Mouse (Mus musculus) lung, embryonic 15.5 days (tissue): ENCODE results near the gene Abca1. TPM values are rescaled to one million over a fixed set of nuclear protein-coding genes. Genes with fewer than 3 reads are reported as not detected.

Experiments used
- ATAC-seq: fragments of 200-750 bp; cut with Nextera tagmentation; 2 replicates; pipeline ENCODE4 v1.8.0; 2017; ENCODE audit warnings: moderate number of reproducible peaks, borderline replicate concordance; ENCODE audit not compliant: low FRiP score, low TSS enrichment; ENCODE audit errors: extremely low read depth
- H3K27ac ChIP-seq: fragments of 300-500 bp; sonication (generic); 2 replicates; pipeline ENCODE4 v1.5.1; 2015; ENCODE audit warnings: moderate library complexity, mild to moderate bottlenecking, inconsistent platforms
- H3K27me3 ChIP-seq: fragments of 300-500 bp; sonication (generic); 2 replicates; pipeline ENCODE4 v1.6.1; 2015; ENCODE audit warnings: inconsistent platforms
- H3K36me3 ChIP-seq: fragments of 300-500 bp; sonication (generic); 2 replicates; pipeline ENCODE4 v1.6.1; 2015; ENCODE audit warnings: inconsistent platforms
- H3K4me1 ChIP-seq: fragments of 300-500 bp; sonication (generic); 2 replicates; pipeline ENCODE4 v1.6.1; 2015; ENCODE audit warnings: inconsistent platforms
- H3K4me2 ChIP-seq: fragments of 300-500 bp; sonication (generic); 2 replicates; pipeline ENCODE4 v1.6.1; 2015; ENCODE audit warnings: inconsistent platforms, mild to moderate bottlenecking, moderate library complexity
- H3K4me3 ChIP-seq: fragments of 300-500 bp; sonication (generic); 2 replicates; pipeline ENCODE4 v1.5.1; 2015; ENCODE audit warnings: mild to moderate bottlenecking, inconsistent platforms
- H3K9ac ChIP-seq: fragments of 300-500 bp; sonication (generic); 2 replicates; pipeline ENCODE4 v1.6.1; 2015; ENCODE audit warnings: inconsistent platforms
- H3K9me3 ChIP-seq: fragments of 300-500 bp; sonication (generic); 2 replicates; pipeline ENCODE4 v1.6.1; 2016; ENCODE audit warnings: inconsistent platforms
- WGBS: fragments of 180-500 bp; shearing (Covaris S2); methylation state at CpG from one replicate; pipeline ENCODE4 v1.1.7; 2015; 5-methylcytosine and 5-hydroxymethylcytosine counted together
- polyA plus RNA-seq: library from polyadenylated mRNA; unstranded; fragments of >200 nt; fragmentation: Nextera tagmentation; extraction: Ambion mirVana; gene quantifications from 2 replicates; pipeline ENCODE4 v1.2.1, GENCODE M21; 2015

Abca1 gene
- polyA plus RNA-seq, 1 experiment from 2014 or later = 9.3 TPM

- no peak overlapping the region for H3K27ac ChIP-seq
- no peak for ATAC-seq
- H3K4me3 ChIP-seq = no peak overlapping the region
- no peaks in the 10 kb centered on the region for H3K9me3 ChIP-seq
- WGBS = 9% methylated on average over 2 of the region's 2 CpGs
- H3K9ac ChIP-seq = no peak overlapping the region
- H3K4me1 ChIP-seq = peaks cover 27% of the 10 kb centered on the region
- H3K4me2 ChIP-seq = no peak overlapping the region
- no peaks in the 10 kb centered on the region for H3K36me3 ChIP-seq
- H3K27me3 ChIP-seq = no peaks in the 10 kb centered on the region
Observed at GRCm38 (mm10) chr4:53147454-53147853, 12.2 kb downstream of the Abca1 start.

GRCm38 (mm10) chr4:53147046-53147445 lies 12.6 kb downstream of the Abca1 start:
- H3K9ac ChIP-seq = no peak overlapping the region
- ATAC-seq = no peak
- no peak overlapping the region for H3K4me3 ChIP-seq
- no peak overlapping the region for H3K4me2 ChIP-seq
- H3K27ac ChIP-seq = no peak overlapping the region
- no peaks in the 10 kb centered on the region for H3K27me3 ChIP-seq
- H3K4me1 ChIP-seq = peaks cover 24% of the 10 kb centered on the region
- WGBS = 47% methylated on average over 4 of the region's 4 CpGs
- no peaks in the 10 kb centered on the region for H3K9me3 ChIP-seq
- H3K36me3 ChIP-seq = no peaks in the 10 kb centered on the region

GRCm38 (mm10) chr4:53146227-53146949 lies 13.3 kb downstream of the Abca1 start:
- Histone ChIP-seq H3K27me3 (no peaks in the 10 kb centered on the region), H3K4me1 (peaks cover 19% of the 10 kb centered on the region), H3K4me2 (no peak overlapping the region), H3K9ac (no peak overlapping the region), H3K36me3 (no peaks in the 10 kb centered on the region), H3K9me3 (no peaks in the 10 kb centered on the region), H3K4me3 (no peak overlapping the region), H3K27ac (no peak overlapping the region)
- 78% methylated on average over 12 of the region's 12 CpGs for WGBS
- ATAC-seq = no peak

GRCm38 (mm10) chr4:53145434-53146168 lies 14.1 kb downstream of the Abca1 start:
- WGBS = 66% methylated on average over 12 of the region's 12 CpGs
- no peak overlapping the region for H3K4me2 ChIP-seq
- no peak overlapping the region for H3K27ac ChIP-seq
- no peaks in the 10 kb centered on the region for H3K36me3 ChIP-seq
- peaks cover 19% of the 10 kb centered on the region for H3K4me1 ChIP-seq
- H3K27me3 ChIP-seq = no peaks in the 10 kb centered on the region
- H3K4me3 ChIP-seq = no peak overlapping the region
- no peak overlapping the region for H3K9ac ChIP-seq
- ATAC-seq = no peak
- H3K9me3 ChIP-seq = no peaks in the 10 kb centered on the region

GRCm38 (mm10) chr4:53144571-53144970 lies 15.1 kb downstream of the Abca1 start:
- Histone ChIP-seq H3K4me2 (no peak overlapping the region), H3K4me1 (peaks cover 19% of the 10 kb centered on the region), H3K27me3 (no peaks in the 10 kb centered on the region), H3K9ac (no peak overlapping the region), H3K4me3 (no peak overlapping the region), H3K9me3 (no peaks in the 10 kb centered on the region), H3K27ac (no peak overlapping the region), H3K36me3 (no peaks in the 10 kb centered on the region)
- no peak for ATAC-seq
- 69% methylated on average over 10 of the region's 10 CpGs for WGBS

- Histone ChIP-seq H3K4me3 (no peak overlapping the region), H3K9ac (no peak overlapping the region), H3K9me3 (no peaks in the 10 kb centered on the region), H3K36me3 (no peaks in the 10 kb centered on the region), H3K4me2 (no peak overlapping the region), H3K4me1 (peaks cover 19% of the 10 kb centered on the region), H3K27me3 (no peaks in the 10 kb centered on the region), H3K27ac (no peak overlapping the region)
- no peak for ATAC-seq
- WGBS = 38% methylated on average over 8 of the region's 8 CpGs
Observed at GRCm38 (mm10) chr4:53144021-53144420, 15.7 kb downstream of the Abca1 start.

- WGBS = 91% methylated on average over 6 of the region's 6 CpGs
- no peak overlapping the region for H3K27ac ChIP-seq
- no peaks in the 10 kb centered on the region for H3K9me3 ChIP-seq
- H3K27me3 ChIP-seq = no peaks in the 10 kb centered on the region
- no peak overlapping the region for H3K4me3 ChIP-seq
- no peak overlapping the region for H3K9ac ChIP-seq
- no peak overlapping the region for H3K4me2 ChIP-seq
- no peaks in the 10 kb centered on the region for H3K36me3 ChIP-seq
- ATAC-seq = no peak
- peaks cover 10% of the 10 kb centered on the region; the same call in 1 of the 2 replicates for H3K4me1 ChIP-seq
Observed at GRCm38 (mm10) chr4:53140678-53141077, 19.0 kb downstream of the Abca1 start.

- Histone ChIP-seq H3K27ac (no peak overlapping the region), H3K4me1 (peaks cover 9% of the 10 kb centered on the region; the same call in 1 of the 2 replicates), H3K4me2 (no peak overlapping the region), H3K4me3 (no peak overlapping the region), H3K9me3 (no peaks in the 10 kb centered on the region), H3K27me3 (no peaks in the 10 kb centered on the region), H3K36me3 (no peaks in the 10 kb centered on the region), H3K9ac (no peak overlapping the region)
- no peak for ATAC-seq
- 68% methylated on average over 2 of the region's 2 CpGs for WGBS
Observed at GRCm38 (mm10) chr4:53139495-53139894, 20.2 kb downstream of the Abca1 start.

GRCm38 (mm10) chr4:53138974-53139373 lies 20.7 kb downstream of the Abca1 start:
- no peak overlapping the region for H3K4me2 ChIP-seq
- H3K27me3 ChIP-seq = no peaks in the 10 kb centered on the region
- H3K27ac ChIP-seq = no peak overlapping the region
- no peaks in the 10 kb centered on the region for H3K9me3 ChIP-seq
- peaks cover 8% of the 10 kb centered on the region; the same call in 1 of the 2 replicates for H3K4me1 ChIP-seq
- no peak for ATAC-seq
- no peak overlapping the region for H3K9ac ChIP-seq
- H3K4me3 ChIP-seq = no peak overlapping the region
- no peaks in the 10 kb centered on the region for H3K36me3 ChIP-seq
- 78% methylated on average over 3 of the region's 3 CpGs for WGBS

GRCm38 (mm10) chr4:53137087-53137486 lies 22.6 kb downstream of the Abca1 start:
- H3K9me3 ChIP-seq = no peaks in the 10 kb centered on the region
- no peak overlapping the region for H3K9ac ChIP-seq
- 77% methylated on average over 2 of the region's 2 CpGs for WGBS
- H3K36me3 ChIP-seq = no peaks in the 10 kb centered on the region
- H3K4me1 ChIP-seq = peaks cover 11% of the 10 kb centered on the region; the same call in 1 of the 2 replicates
- no peak overlapping the region for H3K4me3 ChIP-seq
- no peak for ATAC-seq
- no peaks in the 10 kb centered on the region for H3K27me3 ChIP-seq
- H3K27ac ChIP-seq = no peak overlapping the region
- H3K4me2 ChIP-seq = no peak overlapping the region

- Histone ChIP-seq H3K9ac (no peak overlapping the region), H3K36me3 (peaks cover 9% of the 10 kb centered on the region), H3K27me3 (no peaks in the 10 kb centered on the region), H3K27ac (no peak overlapping the region), H3K4me1 (peaks cover 11% of the 10 kb centered on the region; the same call in 1 of the 2 replicates), H3K4me2 (no peak overlapping the region), H3K9me3 (no peaks in the 10 kb centered on the region), H3K4me3 (no peak overlapping the region)
- no peak for ATAC-seq
- 51% methylated on average over 7 of the region's 7 CpGs for WGBS
Observed at GRCm38 (mm10) chr4:53134816-53135215, 24.9 kb downstream of the Abca1 start.

- 56% methylated on average over 4 of the region's 4 CpGs for WGBS
- no peak for ATAC-seq
- Histone ChIP-seq H3K27me3 (no peaks in the 10 kb centered on the region), H3K36me3 (peaks cover 16% of the 10 kb centered on the region), H3K9me3 (no peaks in the 10 kb centered on the region), H3K4me2 (no peak overlapping the region), H3K4me3 (no peak overlapping the region), H3K27ac (no peak overlapping the region), H3K9ac (no peak overlapping the region), H3K4me1 (peaks cover 11% of the 10 kb centered on the region; the same call in 1 of the 2 replicates)
Observed at GRCm38 (mm10) chr4:53133995-53134394, 25.7 kb downstream of the Abca1 start.
